Mouse (Mus musculus) limb, embryonic 12.5 days (tissue): ENCODE measurements around the gene Naxd. TPM values are rescaled to one million over a fixed set of nuclear protein-coding genes. Genes with fewer than 3 reads are reported as not detected.

Experiments used
- ATAC-seq: fragments of 200-750 bp; cut with Nextera tagmentation; 2 replicates; pipeline ENCODE4 v1.8.0; 2017; ENCODE audit warnings: low read depth, moderate TSS enrichment; ENCODE audit not compliant: insufficient number of reproducible peaks, insufficient read depth, low FRiP score, low TSS enrichment
- H3K27ac ChIP-seq: fragments of 300-500 bp; sonication (generic); 2 replicates; pipeline ENCODE4 v1.5.1; 2016; ENCODE audit warnings: mild to moderate bottlenecking, moderate library complexity
- H3K27me3 ChIP-seq: fragments of 300-500 bp; sonication (generic); 2 replicates; pipeline ENCODE4 v1.6.1; 2016; ENCODE audit warnings: mild to moderate bottlenecking, moderate library complexity
- H3K36me3 ChIP-seq: fragments of 300-500 bp; sonication (generic); 2 replicates; pipeline ENCODE4 v1.6.1; 2016; ENCODE audit warnings: mild to moderate bottlenecking, moderate library complexity
- H3K4me1 ChIP-seq: fragments of 300-500 bp; sonication (generic); replicated peaks from 2 replicates; pipeline ENCODE4 v1.6.1; 2016
- H3K4me2 ChIP-seq: fragments of 300-500 bp; sonication (generic); 2 replicates; pipeline ENCODE4 v1.6.1; 2016; ENCODE audit warnings: mild to moderate bottlenecking, moderate library complexity
- H3K4me3 ChIP-seq: fragments of 300-500 bp; sonication (generic); replicated peaks from 2 replicates; pipeline ENCODE4 v1.5.1; 2016; ENCODE audit warnings: mild to moderate bottlenecking
- H3K9ac ChIP-seq: fragments of 300-500 bp; sonication (generic); replicated peaks from 2 replicates; pipeline ENCODE4 v1.6.1; 2016; ENCODE audit warnings: mild to moderate bottlenecking, moderate library complexity
- H3K9me3 ChIP-seq: fragments of 300-500 bp; sonication (generic); 2 replicates; pipeline ENCODE4 v1.6.1; 2016; ENCODE audit warnings: mild to moderate bottlenecking, moderate library complexity
- WGBS: fragments of 180-500 bp; shearing (Covaris S2); methylation state at CpG from one replicate; pipeline ENCODE4 v1.1.7; 2016; 5-methylcytosine and 5-hydroxymethylcytosine counted together
- polyA plus RNA-seq: library from polyadenylated mRNA; unstranded; fragments of >200 nt; fragmentation: Nextera tagmentation; extraction: Ambion mirVana; gene quantifications from 2 replicates; pipeline ENCODE4 v1.2.1, GENCODE M21; 2016

The Naxd gene
- polyA plus RNA-seq, 1 experiment from 2014 or later: 121 TPM

GRCm38 (mm10) chr8:11557768-11558629 is 60.7 kb downstream of the Naxd start:
- ATAC-seq: peak; percentile 84
- no peaks in the 10 kb centered on the region for H3K9me3 ChIP-seq
- peak overlapping the region; percentile 99 for H3K27ac ChIP-seq
- peaks cover 27% of the 10 kb centered on the region for H3K4me1 ChIP-seq
- WGBS: under 1% methylated on average over 66 of the region's 67 CpGs
- H3K4me2 ChIP-seq: peak overlapping the region; percentile 72
- H3K27me3 ChIP-seq: no peaks in the 10 kb centered on the region
- H3K9ac ChIP-seq: peak overlapping the region; percentile 95
- H3K4me3 ChIP-seq: peak overlapping the region; percentile 97
- peaks cover 17% of the 10 kb centered on the region for H3K36me3 ChIP-seq

- H3K9me3 ChIP-seq: no peaks in the 10 kb centered on the region
- no peak overlapping the region for H3K27ac ChIP-seq
- H3K4me2 ChIP-seq: peak overlapping the region; percentile 72
- peaks cover 22% of the 10 kb centered on the region for H3K4me1 ChIP-seq
- no peaks in the 10 kb centered on the region for H3K27me3 ChIP-seq
- 77% methylated on average over 3 of the region's 3 CpGs for WGBS
- ATAC-seq: no peak
- H3K36me3 ChIP-seq: peaks cover 32% of the 10 kb centered on the region
- H3K9ac ChIP-seq: no peak overlapping the region
- 0 out of 2 replicates have a peak overlapping the region, but pooled peaks have one; percentile 97 for H3K4me3 ChIP-seq
These were observed 62.2 kb downstream of the Naxd start for GRCm38 (mm10) chr8:11559511-11559910.

DNA sequence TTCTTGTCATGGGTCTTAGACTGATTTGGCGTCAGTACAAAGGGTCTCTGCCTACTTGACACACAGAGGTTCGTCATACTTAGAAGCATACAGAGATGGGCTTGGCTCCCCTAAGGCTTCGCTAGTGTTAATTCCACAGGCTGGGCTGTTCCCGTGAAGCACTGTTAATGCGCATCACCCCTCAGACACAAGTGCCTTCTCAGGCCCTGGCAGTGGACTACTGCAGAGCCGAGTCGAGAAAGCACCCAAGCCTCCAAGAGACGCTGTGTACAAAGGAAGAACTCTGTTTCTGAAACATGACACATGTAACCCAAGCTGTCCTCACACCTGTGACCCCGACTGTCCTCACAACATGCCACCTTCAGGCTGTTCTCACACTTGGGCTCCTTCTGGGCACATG is 62.9 kb downstream of the Naxd start:
- H3K27ac ChIP-seq: no peak overlapping the region
- no peaks in the 10 kb centered on the region for H3K27me3 ChIP-seq
- H3K9ac ChIP-seq: no peak overlapping the region
- WGBS: 90% methylated on average over 9 of the region's 9 CpGs
- peaks cover 39% of the 10 kb centered on the region for H3K36me3 ChIP-seq
- no peak overlapping the region for H3K4me3 ChIP-seq
- no peaks in the 10 kb centered on the region for H3K9me3 ChIP-seq
- no peak for ATAC-seq
- no peak overlapping the region for H3K4me2 ChIP-seq
- H3K4me1 ChIP-seq: peaks cover 17% of the 10 kb centered on the region

GRCm38 (mm10) chr8:11564236-11564635 is 66.9 kb downstream of the Naxd start:
- no peak for ATAC-seq
- peaks cover 73% of the 10 kb centered on the region for H3K36me3 ChIP-seq
- no peaks in the 10 kb centered on the region for H3K27me3 ChIP-seq
- H3K9ac ChIP-seq: no peak overlapping the region
- no peaks in the 10 kb centered on the region for H3K9me3 ChIP-seq
- H3K4me2 ChIP-seq: no peak overlapping the region
- no peak overlapping the region for H3K27ac ChIP-seq
- H3K4me3 ChIP-seq: no peak overlapping the region
- H3K4me1 ChIP-seq: peaks cover 18% of the 10 kb centered on the region
- 89% methylated on average over 5 of the region's 5 CpGs for WGBS

Other genes with a start within 250 kb of the Naxd start
- gene Col4a2, start 184.7 kb upstream of the Naxd start, polyA plus RNA-seq: 56.3 and 63.5 TPM in 2 replicates
- 118 and 133 TPM in 2 replicates for gene Col4a1, start 184.7 kb upstream of the Naxd start, polyA plus RNA-seq
- 0.81 and 0.93 TPM in 2 replicates for gene Rab20, start 18.8 kb upstream of the Naxd start, polyA plus RNA-seq
- gene Cars2, start 53.3 kb downstream of the Naxd start, polyA plus RNA-seq: 20.6 and 21.6 TPM in 2 replicates
- gene Ing1, start 58.1 kb downstream of the Naxd start, polyA plus RNA-seq: 46.5 and 50.4 TPM in 2 replicates
- 151 and 164 TPM in 2 replicates for gene Ankrd10, start 138.3 kb downstream of the Naxd start, polyA plus RNA-seq
- not detected in 2 replicates for gene 1700016D06Rik, start 203.6 kb downstream of the Naxd start, polyA plus RNA-seq
- gene Arhgef7, start 230.2 kb downstream of the Naxd start, polyA plus RNA-seq: 53.0 and 53.8 TPM in 2 replicates